Mouse (Mus musculus) ES-E14 (cell line): ENCODE data around the gene Babam1.

ENCODE experiments used
- CHD2 ChIP-seq: IDR thresholded peaks from 2 replicates; pipeline ENCODE4 v1.6.1; 2014; ENCODE audit warnings: mild to moderate bottlenecking, low read depth, low read length, inconsistent platforms
- HCFC1 ChIP-seq: IDR thresholded peaks from 2 replicates; pipeline ENCODE4 v1.6.1; 2012; ENCODE audit warnings: low read length, inconsistent platforms, borderline replicate concordance; ENCODE audit not compliant: insufficient read depth
- MAFK ChIP-seq: IDR thresholded peaks from 2 replicates; pipeline ENCODE4 v1.6.1; 2014; ENCODE audit warnings: mild to moderate bottlenecking, low read depth, low read length, inconsistent platforms; ENCODE audit not compliant: insufficient read depth
- ZC3H11A ChIP-seq: IDR thresholded peaks from 2 replicates; pipeline ENCODE4 v1.6.1; 2012; ENCODE audit warnings: low read depth, mild to moderate bottlenecking, inconsistent platforms, low read length, borderline replicate concordance
- ZNF384 ChIP-seq: IDR thresholded peaks from 2 replicates; pipeline ENCODE4 v1.6.1; 2012; ENCODE audit warnings: low read depth, low read length, inconsistent platforms

DNA sequence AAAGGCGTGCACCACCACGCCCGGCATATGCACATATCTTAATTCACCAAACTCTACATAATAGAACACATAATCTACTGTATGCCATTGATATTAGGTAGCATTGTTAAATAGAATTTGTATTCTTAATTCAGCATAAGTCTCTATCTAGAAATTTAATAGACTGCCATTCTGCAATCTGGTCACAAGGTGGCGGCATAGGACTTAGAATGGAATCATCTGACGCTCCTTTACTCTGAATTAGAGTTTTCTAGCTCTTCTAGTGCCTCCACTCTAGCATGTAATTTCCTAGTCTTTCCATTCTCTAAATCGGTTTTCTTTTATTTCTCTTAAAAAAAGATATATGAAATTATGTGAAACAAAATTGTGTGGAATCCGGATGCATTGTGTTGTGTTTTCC is 44.7 kb downstream of the Babam1 start:
- peak; percentile 93 for TF ChIP-seq ZC3H11A
- no peak for TF ChIP-seq HCFC1
- no peak for TF ChIP-seq MAFK
- TF ChIP-seq ZNF384, result no peak
- no peak for TF ChIP-seq CHD2
